Mouse (Mus musculus) midbrain, postnatal 0 days (tissue): ENCODE measurements at regions not wholly inside any gene's neighbourhood (a gene's known extent, or its start where the extent isn't known, plus 50 kb on each side); places are given as distances from the start of the nearest gene placed in this dataset.
"Not testable (repeated sequence)": the region's sequence is repeated elsewhere in the genome, so short reads cannot be mapped to it uniquely, and the experiment has no call there.

Experiments
- ATAC-seq: fragments of 200-750 bp; cut with Nextera tagmentation; 2 replicates; pipeline ENCODE4 v1.8.0; 2017; ENCODE audit warnings: moderate number of reproducible peaks, mild to moderate bottlenecking, moderate TSS enrichment, moderate library complexity; ENCODE audit not compliant: low FRiP score
- DNase-seq: peaks from one replicate; pipeline ENCODE4 v3.0.0-alpha.2; 2015; ENCODE audit warnings: low spot score
- H3K27ac ChIP-seq: fragments of 300-500 bp; sonication (generic); 2 replicates; pipeline ENCODE4 v1.5.1; 2014; ENCODE audit warnings: low read depth, mild to moderate bottlenecking, low read length, mixed read lengths
- H3K27me3 ChIP-seq: fragments of 300-500 bp; sonication (generic); 2 replicates; pipeline ENCODE4 v1.6.1; 2014; ENCODE audit warnings: low read length, control low read depth, mixed read lengths; ENCODE audit not compliant: insufficient read depth
- H3K36me3 ChIP-seq: fragments of 300-500 bp; sonication (generic); 2 replicates; pipeline ENCODE4 v1.6.1; 2014; ENCODE audit warnings: low read length, control low read depth, mixed read lengths; ENCODE audit not compliant: insufficient read depth
- H3K4me1 ChIP-seq: fragments of 300-500 bp; sonication (generic); 2 replicates; pipeline ENCODE4 v1.6.1; 2014; ENCODE audit warnings: mild to moderate bottlenecking, control low read depth, antibody characterized with exemption, low read length, mixed read lengths; ENCODE audit not compliant: insufficient read depth
- H3K4me2 ChIP-seq: fragments of 300-500 bp; sonication (generic); 2 replicates; pipeline ENCODE4 v1.6.1; 2014; ENCODE audit warnings: low read depth, mild to moderate bottlenecking, low read length, mixed read lengths; ENCODE audit not compliant: poor library complexity, severe bottlenecking
- H3K4me3 ChIP-seq: fragments of 300-500 bp; sonication (generic); 2 replicates; pipeline ENCODE4 v1.5.1; 2014; ENCODE audit warnings: low read depth, mild to moderate bottlenecking, low read length, moderate library complexity
- H3K9ac ChIP-seq: fragments of 300-500 bp; sonication (generic); replicated peaks from 2 replicates; pipeline ENCODE4 v1.6.1; 2014; ENCODE audit warnings: mild to moderate bottlenecking, low read length, moderate library complexity, mixed read lengths; ENCODE audit not compliant: poor library complexity, severe bottlenecking
- H3K9me3 ChIP-seq: fragments of 300-500 bp; sonication (generic); 2 replicates; pipeline ENCODE4 v1.6.1; 2016; ENCODE audit warnings: low read length, control low read depth
- CTCF ChIP-seq: IDR thresholded peaks from 2 replicates; pipeline ENCODE4 v1.5.1; 2016; ENCODE audit warnings: antibody characterized with exemption, mild to moderate bottlenecking
- WGBS: fragments of 180-500 bp; shearing (Covaris S2); extraction: QIAGEN DNeasy Blood & Tissue Kit; methylation state at CpG from one replicate; pipeline ENCODE4 v1.1.7; 2014; 5-methylcytosine and 5-hydroxymethylcytosine counted together

GRCm38 (mm10) chr10:85731163-85731562 is 98.1 kb upstream of the Pwp1 start:
- WGBS, result 96% methylated on average over 3 of the region's 4 CpGs
- not testable (repeated sequence) for H3K9ac ChIP-seq, H3K4me2 ChIP-seq, H3K27me3 ChIP-seq, H3K9me3 ChIP-seq, H3K4me3 ChIP-seq, ATAC-seq, DNase-seq, H3K27ac ChIP-seq, H3K4me1 ChIP-seq, H3K36me3 ChIP-seq

GRCm38 (mm10) chr10:85731796-85732388 is 97.4 kb upstream of the Pwp1 start:
- not testable (repeated sequence) for ATAC-seq, H3K9me3 ChIP-seq, H3K9ac ChIP-seq, H3K4me3 ChIP-seq, H3K27me3 ChIP-seq, H3K4me1 ChIP-seq, H3K27ac ChIP-seq, H3K4me2 ChIP-seq, H3K36me3 ChIP-seq, DNase-seq
- 44% methylated on average over 9 of the region's 13 CpGs for WGBS

- no peak for ATAC-seq
- no peak for TF ChIP-seq CTCF
- Histone ChIP-seq H3K4me1 (no peaks in the 10 kb centered on the region), H3K36me3 (no peaks in the 10 kb centered on the region), H3K4me3 (no peak overlapping the region), H3K4me2 (no peak overlapping the region), H3K9me3 (no peaks in the 10 kb centered on the region), H3K27me3 (no peaks in the 10 kb centered on the region), H3K27ac (no peak overlapping the region), H3K9ac (no peak overlapping the region)
- 81% methylated on average over 1 of the region's 1 CpGs for WGBS
- DNase-seq, result no peak
Measured at GRCm38 (mm10) chr10:85737796-85738195, 91.5 kb upstream of the Pwp1 start.

GRCm38 (mm10) chr10:85739008-85739407 is 90.3 kb upstream of the Pwp1 start:
- Histone ChIP-seq H3K27ac (no peak overlapping the region), H3K4me3 (no peak overlapping the region), H3K36me3 (no peaks in the 10 kb centered on the region), H3K9ac (no peak overlapping the region), H3K9me3 (no peaks in the 10 kb centered on the region), H3K27me3 (no peaks in the 10 kb centered on the region), H3K4me2 (no peak overlapping the region), H3K4me1 (no peaks in the 10 kb centered on the region)
- DNase-seq (no peak), ATAC-seq (no peak)
- 72% methylated on average over 3 of the region's 3 CpGs for WGBS
- no peak for TF ChIP-seq CTCF

- not testable (repeated sequence) for H3K27ac ChIP-seq, DNase-seq, H3K4me3 ChIP-seq, ATAC-seq, H3K4me2 ChIP-seq, H3K9me3 ChIP-seq, H3K36me3 ChIP-seq, H3K27me3 ChIP-seq, H3K9ac ChIP-seq, H3K4me1 ChIP-seq
Measured at GRCm38 (mm10) chr10:85739565-85739964, 89.7 kb upstream of the Pwp1 start.

- DNase-seq, result no peak
- TF ChIP-seq CTCF, result peak; percentile 42; the same call in 1 of the 2 replicates
- no peak for ATAC-seq
- Histone ChIP-seq H3K27ac (no peak overlapping the region), H3K9ac (no peak overlapping the region), H3K4me2 (no peak overlapping the region), H3K4me3 (no peak overlapping the region), H3K9me3 (no peaks in the 10 kb centered on the region), H3K27me3 (no peaks in the 10 kb centered on the region), H3K4me1 (no peaks in the 10 kb centered on the region), H3K36me3 (no peaks in the 10 kb centered on the region)
- WGBS, result 88% methylated on average over 5 of the region's 5 CpGs
Measured at GRCm38 (mm10) chr10:85741972-85742371, 87.3 kb upstream of the Pwp1 start.

- H3K27ac ChIP-seq, H3K36me3 ChIP-seq, ATAC-seq, H3K9ac ChIP-seq, DNase-seq, H3K4me2 ChIP-seq, H3K4me3 ChIP-seq, H3K4me1 ChIP-seq, H3K9me3 ChIP-seq, H3K27me3 ChIP-seq: not testable (repeated sequence)
- 74% methylated on average over 7 of the region's 7 CpGs for WGBS
Measured at GRCm38 (mm10) chr10:85745390-85745789, 83.9 kb upstream of the Pwp1 start.

- not testable (repeated sequence) for DNase-seq, H3K4me3 ChIP-seq, ATAC-seq, H3K27ac ChIP-seq, H3K9ac ChIP-seq, H3K9me3 ChIP-seq, H3K4me2 ChIP-seq, H3K27me3 ChIP-seq, H3K4me1 ChIP-seq, H3K36me3 ChIP-seq
- 52% methylated on average over 3 of the region's 8 CpGs for WGBS
Measured at GRCm38 (mm10) chr10:85745818-85746217, 83.5 kb upstream of the Pwp1 start.

- not testable (repeated sequence) for H3K9ac ChIP-seq, H3K36me3 ChIP-seq, H3K4me1 ChIP-seq, H3K4me3 ChIP-seq, H3K4me2 ChIP-seq, ATAC-seq, H3K9me3 ChIP-seq, H3K27ac ChIP-seq, DNase-seq, H3K27me3 ChIP-seq
- 79% methylated on average over 2 of the region's 2 CpGs for WGBS
Measured at GRCm38 (mm10) chr10:85749549-85749948, 79.7 kb upstream of the Pwp1 start.
